Mouse (Mus musculus) liver, embryonic 14 days (tissue): ENCODE data around the gene Fads1. TPM values are rescaled to one million over a fixed set of nuclear protein-coding genes. Genes with fewer than 3 reads are reported as not detected.

Experiments
- polyA plus RNA-seq: library from polyadenylated mRNA; depleted of rRNA; stranded (reverse); fragments of >200 nt; gene quantifications from 2 replicates; pipeline ENCODE4 v1.2.3, GENCODE M21; 2012; rRNA removed

The Fads1 gene
- 30.4 and 33.9 TPM in 2 replicates for polyA plus RNA-seq

GRCm38 (mm10) chr19:10182670-10183298, at the start of gene Fads1:
Fads1 (plus strand) TSS chr19:10182888.

GRCm38 (mm10) chr19:10203848-10204615, 21.3 kb downstream of the Fads1 start, which contains the start of the genes Tmem258 and Fen1:
Tmem258 (plus strand) TSS chr19:10204014.
Fen1 (minus strand) TSS chr19:10204169.

GRCm38 (mm10) chr19:10240654-10241305, 58.1 kb downstream of the Fads1 start, which contains the start of gene Myrf:
Myrf (minus strand) TSS chr19:10240748.

Other genes with a start within 250 kb of the Fads1 start
- 1,480 and 1,744 TPM in 2 replicates for gene Fth1, start 202.3 kb upstream of the Fads1 start, polyA plus RNA-seq
- 0.02 and 0.05 TPM in 2 replicates for gene Best1, start 181.3 kb upstream of the Fads1 start, polyA plus RNA-seq
- gene Rab3il1, start 181.2 kb upstream of the Fads1 start, polyA plus RNA-seq, result 99.0 and 121 TPM in 2 replicates
- 6.2 and 8.6 TPM in 2 replicates for gene Fads3, start 141.3 kb upstream of the Fads1 start, polyA plus RNA-seq
- 37.6 and 41.0 TPM in 2 replicates for gene Fads2, start 81.1 kb upstream of the Fads1 start, polyA plus RNA-seq
- gene Tmem258, start 21.1 kb downstream of the Fads1 start, polyA plus RNA-seq, result 77.9 and 80.6 TPM in 2 replicates
- 70.1 and 84.8 TPM in 2 replicates for gene Fen1, start 21.3 kb downstream of the Fads1 start, polyA plus RNA-seq
- gene Myrf, start 57.9 kb downstream of the Fads1 start, polyA plus RNA-seq, result 4.8 and 5.8 TPM in 2 replicates
- 0.33 TPM in 2 replicates for gene Dagla, start 122.0 kb downstream of the Fads1 start, polyA plus RNA-seq
- 0.22 and 0.27 TPM in 2 replicates for gene Syt7, start 206.2 kb downstream of the Fads1 start, polyA plus RNA-seq